Mouse (Mus musculus) CH12.LX (cell line): ENCODE measurements around the gene Arhgef18. TPM values are rescaled to one million over a fixed set of nuclear protein-coding genes. Genes with fewer than 3 reads are reported as not detected.
A peak's percentile ranks its signal among the peaks of the same experiment; 100 is the strongest.

Source experiments
- DNase-seq: peaks from one replicate; pipeline ENCODE4 v3.0.0-alpha.2; 2013; ENCODE audit errors: extremely low read depth
- H3K27ac ChIP-seq: 2 replicates; pipeline ENCODE4 v1.5.1; 2012; ENCODE audit warnings: low read depth, mild to moderate bottlenecking, control low read depth, moderate library complexity; ENCODE audit not compliant: insufficient read depth
- H3K27me3 ChIP-seq: replicated peaks from 2 replicates; pipeline ENCODE3; 2012; ENCODE audit warnings: inconsistent platforms
- H3K36me3 ChIP-seq, 2 experiments: replicated peaks in 1 of 2; 2 replicates each; pipeline versions ENCODE3 to v1.6.1; 2012; ENCODE audit warnings: inconsistent platforms in 1 of 2, low read length in 1 of 2, mild to moderate bottlenecking in 1 of 2, mixed read lengths in 1 of 2, moderate library complexity in 1 of 2; ENCODE audit not compliant: control insufficient read depth in 1 of 2, insufficient read depth in 1 of 2
- H3K4me1 ChIP-seq, 2 experiments: 2 replicates each; pipeline ENCODE4 v1.6.1; 2012; ENCODE audit warnings: inconsistent platforms in 1 of 2, moderate library complexity in 1 of 2; ENCODE audit not compliant: insufficient read depth in 2 of 2, control insufficient read depth in 1 of 2
- H3K4me2 ChIP-seq: 2 replicates; pipeline ENCODE4 v1.6.1; 2012; ENCODE audit warnings: low read depth, mild to moderate bottlenecking, control low read depth; ENCODE audit not compliant: poor library complexity, insufficient read depth, severe bottlenecking
- H3K4me3 ChIP-seq, 3 experiments: fragments of 150-350 bp in 1 of 3; sonication (generic) in 1 of 3; replicated peaks in 1 of 3; 2 replicates each; pipeline versions ENCODE3 to v1.5.1; 2011 to 2012; ENCODE audit warnings: low read depth in 2 of 3, low read length in 2 of 3, mild to moderate bottlenecking in 2 of 3, moderate library complexity in 2 of 3, control low read depth in 1 of 3, improper control_type of control experiment in 1 of 3, inconsistent platforms in 1 of 3, mixed read lengths in 1 of 3; ENCODE audit not compliant: poor library complexity in 1 of 3
- H3K79me2 ChIP-seq: replicated peaks from 2 replicates; pipeline ENCODE4 v1.6.1; 2012; ENCODE audit warnings: mild to moderate bottlenecking, moderate library complexity; ENCODE audit not compliant: control insufficient read depth, poor library complexity, insufficient read depth, severe bottlenecking; ENCODE audit errors: extremely low read depth
- H3K9ac ChIP-seq: 2 replicates; pipeline ENCODE4 v1.6.1; 2012; ENCODE audit warnings: low read depth, mild to moderate bottlenecking, control low read depth, moderate library complexity; ENCODE audit not compliant: insufficient read depth
- H3K9me3 ChIP-seq: replicated peaks from 2 replicates; pipeline ENCODE3; 2012; ENCODE audit warnings: low read length, inconsistent platforms, mixed read lengths
- CTCF ChIP-seq, 2 experiments: IDR thresholded peaks in 1 of 2; conservative IDR thresholded peaks in 1 of 2; 2 replicates each; pipeline ENCODE4 v1.5.1; 2011 to 2012; ENCODE audit warnings: low read depth in 2 of 2, low read length in 2 of 2, improper control_type of control experiment in 1 of 2, inconsistent platforms in 1 of 2, mild to moderate bottlenecking in 1 of 2, moderate library complexity in 1 of 2
- E2F4 ChIP-seq: IDR thresholded peaks from 2 replicates; pipeline ENCODE4 v1.6.1; 2011; ENCODE audit warnings: low read depth, low read length, improper control_type of control experiment; ENCODE audit not compliant: insufficient replicate concordance
- ETS1 ChIP-seq: conservative IDR thresholded peaks from 2 replicates; pipeline ENCODE4 v1.6.1; 2012; ENCODE audit warnings: low read depth, mild to moderate bottlenecking, inconsistent platforms, low read length, improper control_type of control experiment, moderate library complexity
- IRF4 ChIP-seq: IDR thresholded peaks from 2 replicates; pipeline ENCODE4 v1.6.1; 2014; ENCODE audit warnings: low read depth, mild to moderate bottlenecking, inconsistent platforms, low read length, improper control_type of control experiment
- JUND ChIP-seq: conservative IDR thresholded peaks from 2 replicates; pipeline ENCODE4 v1.6.1; 2011; ENCODE audit warnings: low read depth, low read length, improper control_type of control experiment
- KAT2A ChIP-seq: IDR thresholded peaks from 2 replicates; pipeline ENCODE4 v1.6.1; 2012; ENCODE audit warnings: low read length, improper control_type of control experiment, inconsistent platforms; ENCODE audit not compliant: insufficient replicate concordance
- MAFK ChIP-seq: IDR thresholded peaks from 2 replicates; pipeline ENCODE4 v1.6.1; 2011; ENCODE audit warnings: low read length, improper control_type of control experiment; ENCODE audit not compliant: insufficient replicate concordance
- MAZ ChIP-seq: IDR thresholded peaks from 2 replicates; pipeline ENCODE4 v1.6.1; 2012; ENCODE audit warnings: low read depth, mild to moderate bottlenecking, inconsistent platforms, low read length, improper control_type of control experiment, moderate library complexity
- MEF2A ChIP-seq: IDR thresholded peaks from 2 replicates; pipeline ENCODE4 v1.6.1; 2014; ENCODE audit warnings: low read depth, mild to moderate bottlenecking, inconsistent platforms, low read length, improper control_type of control experiment, borderline replicate concordance
- MXI1 ChIP-seq: IDR thresholded peaks from 2 replicates; pipeline ENCODE4 v1.6.1; 2011; ENCODE audit warnings: mild to moderate bottlenecking, low read depth, low read length, improper control_type of control experiment
- MYC ChIP-seq: IDR thresholded peaks from 2 replicates; pipeline ENCODE4 v1.6.1; 2011; ENCODE audit warnings: low read depth, mild to moderate bottlenecking, improper control_type of control experiment, low read length
- NELFE ChIP-seq: IDR thresholded peaks from 2 replicates; pipeline ENCODE4 v1.6.1; 2011; ENCODE audit warnings: low read depth, low read length, improper control_type of control experiment
- NRF1 ChIP-seq: IDR thresholded peaks from 2 replicates; pipeline ENCODE4 v1.6.1; 2014; ENCODE audit warnings: low read depth, mild to moderate bottlenecking, inconsistent platforms, low read length, improper control_type of control experiment, moderate library complexity
- PAX5 ChIP-seq: IDR thresholded peaks from 2 replicates; pipeline ENCODE4 v1.6.1; 2012; ENCODE audit warnings: low read length, inconsistent platforms, mixed read lengths
- RAD21 ChIP-seq: IDR thresholded peaks from 2 replicates; pipeline ENCODE4 v1.6.1; 2011; ENCODE audit warnings: low read depth, mild to moderate bottlenecking, low read length, improper control_type of control experiment, moderate library complexity
- RCOR1 ChIP-seq: conservative IDR thresholded peaks from 2 replicates; pipeline ENCODE4 v1.6.1; 2012; ENCODE audit warnings: low read depth, mild to moderate bottlenecking, inconsistent platforms, low read length, improper control_type of control experiment
- SMC3 ChIP-seq: IDR thresholded peaks from 2 replicates; pipeline ENCODE4 v1.6.1; 2011; ENCODE audit warnings: low read depth, low read length, improper control_type of control experiment
- TCF12 ChIP-seq: IDR thresholded peaks from 2 replicates; pipeline ENCODE4 v1.6.1; 2014; ENCODE audit warnings: low read depth, mild to moderate bottlenecking, inconsistent platforms, low read length, improper control_type of control experiment
- USF2 ChIP-seq: conservative IDR thresholded peaks from 2 replicates; pipeline ENCODE4 v1.6.1; 2011; ENCODE audit warnings: low read depth, low read length, improper control_type of control experiment
- ZC3H11A ChIP-seq: IDR thresholded peaks from 2 replicates; pipeline ENCODE4 v1.6.1; 2012; ENCODE audit warnings: low read depth, mild to moderate bottlenecking, inconsistent platforms, low read length, improper control_type of control experiment
- ZMIZ1 ChIP-seq: IDR thresholded peaks from 2 replicates; pipeline ENCODE4 v1.6.1; 2012; ENCODE audit warnings: low read depth, mild to moderate bottlenecking, inconsistent platforms, low read length, improper control_type of control experiment
- ZNF384 ChIP-seq: IDR thresholded peaks from 2 replicates; pipeline ENCODE4 v1.6.1; 2012; ENCODE audit warnings: low read depth, low read length, improper control_type of control experiment, inconsistent platforms
- dilution Hi-C: fragments of 300-500 bp; cut with MboI; formaldehyde crosslinking; loops from 2 replicates; pipeline ENCODE4 v1.14.3; 2020; ENCODE audit warnings: low sequenced_read_pairs; ENCODE audit not compliant: extremely low pct_unique_long_range_greater_than_20kb, extremely low pct_ligation_motif_present
- in situ Hi-C: fragments of 300-500 bp; cut with MboI; formaldehyde crosslinking; loops from 3 replicates; pipeline ENCODE4 v1.14.3; 2019; ENCODE audit warnings: low sequenced_read_pairs, low pct_ligation_motif_present, low pct_unique_long_range_greater_than_20kb, mixed read lengths
- polyA plus RNA-seq: library from polyadenylated mRNA; unstranded; fragments of >175 nt; gene quantifications from 2 replicates; pipeline ENCODE4 v1.2.1, GENCODE M21; 2012; ENCODE audit warnings: low read depth; ENCODE audit not compliant: insufficient read length
- total RNA-seq, 2 experiments: library from RNA; depleted of rRNA; stranded (reverse); fragments of 300-350 nt in 1 of 2; fragments of >200 nt in 1 of 2; gene quantifications; 2 replicates each; pipeline ENCODE4 v1.2.3; 2012 to 2014

Arhgef18 gene
- total and polyA plus RNA-seq, 3 experiments = 0.21 to 0.26 TPM; not detected in 1

DNA sequence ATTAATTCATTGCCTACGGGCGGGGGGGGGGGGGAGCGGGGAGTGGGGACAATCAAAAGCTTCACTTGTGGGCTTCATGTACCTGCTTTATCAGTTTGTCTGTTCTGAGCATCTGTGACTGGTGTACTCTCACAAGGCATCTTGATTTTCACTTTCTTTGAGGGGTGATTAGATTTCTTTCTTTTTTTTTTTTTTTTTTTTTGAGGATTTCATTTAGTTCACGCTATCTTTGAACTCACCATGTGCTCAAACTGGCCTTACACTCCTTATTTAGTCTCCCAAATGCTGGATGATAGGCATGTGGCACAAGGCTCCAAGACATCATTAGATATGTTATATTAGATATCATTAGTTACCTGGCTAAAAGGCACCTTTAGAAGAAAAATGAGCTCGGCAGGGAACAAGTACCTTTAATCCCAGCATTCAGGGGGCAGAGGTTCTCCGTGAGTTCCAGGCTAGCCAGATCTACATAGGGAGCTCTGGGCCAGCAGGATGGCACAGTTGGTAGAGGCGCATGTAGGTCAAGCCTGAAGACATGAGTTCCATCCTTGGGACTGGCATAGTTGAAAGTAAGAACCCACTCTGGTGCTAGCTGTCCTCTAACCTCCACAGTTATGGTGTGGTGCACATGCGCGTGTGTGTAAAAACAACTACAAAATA, 75.2 kb downstream of the Arhgef18 start:
- Histone ChIP-seq H3K27ac (no peak overlapping the region), H3K9ac (no peak overlapping the region)
- no peak for DNase-seq

DNA sequence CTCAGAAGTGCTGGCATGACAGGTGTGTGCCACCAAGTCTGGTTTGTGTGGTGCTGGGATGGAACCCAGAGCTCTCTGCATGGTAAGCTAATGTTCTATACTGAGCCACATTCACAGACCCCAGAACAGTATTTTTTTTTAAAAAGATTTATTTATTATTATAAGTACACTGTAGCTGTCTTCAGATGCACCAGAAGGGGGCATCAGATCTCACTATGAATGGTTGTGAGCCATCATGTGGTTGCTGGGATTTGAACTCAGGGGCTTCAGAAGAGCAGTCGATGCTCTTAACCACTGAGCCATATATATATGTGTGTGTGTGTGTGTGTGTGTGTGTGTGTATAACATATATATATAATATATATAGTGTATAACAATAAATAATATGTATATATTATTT, 76.0 kb downstream of the Arhgef18 start:
- TF ChIP-seq CTCF (conservative IDR thresholded peaks at IDR 0.05 in 1 of 2, IDR thresholded peaks at IDR 0.05 in 1 of 2; ENCODE audit: low read depth in 2 of 2, low read length in 2 of 2) (peak in 1 of 2 experiments; percentile 40; a peak in 2 of 4 replicates), SMC3 (no peak)
- no peaks in the 10 kb centered on the region for H3K9me3 ChIP-seq
- H3K4me1 ChIP-seq = peaks cover 3 to 12% of the 10 kb centered on the region in 2 experiments; a peak in 2 of 4 replicates
- no peaks in the 10 kb centered on the region for H3K79me2 ChIP-seq
- in situ Hi-C loops (loop anchor here (10.0 kb wide), 1 partner anchor 206 kb away; the partner anchor contains the start of genes Fcor and Trappc5), dilution Hi-C loops (no loop called here)
- no peak overlapping the region for H3K4me3 ChIP-seq
- no peak overlapping the region for H3K4me2 ChIP-seq
- H3K27me3 ChIP-seq = no peaks in the 10 kb centered on the region
- DNase-seq = peak; percentile 23
- no peak overlapping the region for H3K27ac ChIP-seq
- peaks cover 0 to 7% of the 10 kb centered on the region in 2 experiments for H3K36me3 ChIP-seq
- H3K9ac ChIP-seq = no peak overlapping the region

More for the DNA sequence above, 75.2 kb downstream of the Arhgef18 start:
- Histone ChIP-seq H3K79me2 (no peaks in the 10 kb centered on the region), H3K27me3 (no peaks in the 10 kb centered on the region), H3K4me2 (peak overlapping the region; percentile 41; the same call in 1 of the 2 replicates), H3K4me1 (peaks cover 3 to 12% of the 10 kb centered on the region in 2 experiments; a peak in 2 of 4 replicates), H3K36me3 (peaks cover 0 to 10% of the 10 kb centered on the region in 2 experiments), H3K4me3 (peak overlapping the region; percentile 47 to 70 (median 63)), H3K9me3 (no peaks in the 10 kb centered on the region)
- in situ Hi-C loops = loop anchor here (10.0 kb wide), 1 partner anchor 207 kb away; the partner anchor contains the start of genes Fcor and Trappc5
- peak; percentile 62 for TF ChIP-seq ZNF384
- TF ChIP-seq MYC = 0 out of 2 replicates have a peak, but pooled peaks have one; percentile 46
- no peak for TF ChIP-seq NRF1
- dilution Hi-C loops = no loop called here

DNA sequence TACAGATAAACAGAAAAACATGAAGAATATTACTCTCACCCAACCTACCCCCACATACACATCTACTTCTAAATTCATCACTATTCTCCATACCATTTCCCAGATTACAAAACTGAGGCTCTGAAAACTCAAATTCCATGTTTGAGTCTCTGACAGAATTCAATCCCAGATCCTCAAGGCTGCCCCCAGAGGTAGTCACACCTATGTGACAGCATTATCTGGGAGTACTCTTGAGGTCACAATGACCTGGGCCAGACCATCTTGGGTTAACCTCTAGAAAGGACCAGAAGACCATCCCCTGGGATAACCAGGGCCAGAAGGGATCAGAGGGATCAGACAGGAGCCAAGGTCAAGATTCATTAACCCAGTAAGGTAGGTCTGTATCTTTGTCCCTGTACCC, 77.8 kb downstream of the Arhgef18 start, which contains the start of gene Tex45:
Gene Tex45 (plus strand): TSS at position 301 of the 400 bp plus-strand sequence.
- Histone ChIP-seq H3K27ac (no peak within 1 kb of the TSS), H3K79me2 (no peaks in the 10 kb centered on the region), H3K4me3 (no peak within 1 kb of the TSS), H3K4me1 (peaks cover 3 to 12% of the 10 kb centered on the region in 2 experiments; a peak in 2 of 4 replicates), H3K9me3 (no peaks in the 10 kb centered on the region), H3K4me2 (no peak within 1 kb of the TSS), H3K36me3 (no peaks in the 10 kb centered on the region), H3K27me3 (no peaks in the 10 kb centered on the region), H3K9ac (no peak within 1 kb of the TSS)
- dilution Hi-C loops (no loop called here), in situ Hi-C loops (no loop called here)
- TF ChIP-seq TCF12 (no peak), MAFK (no peak), ZC3H11A (no peak), SMC3 (no peak), ZNF384 (no peak), KAT2A (no peak), IRF4 (no peak), MAZ (no peak), JUND (no peak), PAX5 (no peak), ETS1 (no peak), E2F4 (no peak), NELFE (no peak), MXI1 (no peak), RAD21 (no peak), USF2 (no peak), ZMIZ1 (no peak), RCOR1 (no peak), MEF2A (no peak), CTCF (conservative IDR thresholded peaks at IDR 0.05 in 1 of 2, IDR thresholded peaks at IDR 0.05 in 1 of 2; ENCODE audit: low read depth in 2 of 2, low read length in 2 of 2) (no peak)
- no peak for DNase-seq
